Mouse (Mus musculus): ENCODE measurements around the gene Ift43. TPM values are rescaled to one million over a fixed set of nuclear protein-coding genes. Genes with fewer than 3 reads are reported as not detected.

Gene Ift43
- total RNA-seq, 2 experiments from 2014 or later = 14.5 to 14.8 TPM

DNA sequence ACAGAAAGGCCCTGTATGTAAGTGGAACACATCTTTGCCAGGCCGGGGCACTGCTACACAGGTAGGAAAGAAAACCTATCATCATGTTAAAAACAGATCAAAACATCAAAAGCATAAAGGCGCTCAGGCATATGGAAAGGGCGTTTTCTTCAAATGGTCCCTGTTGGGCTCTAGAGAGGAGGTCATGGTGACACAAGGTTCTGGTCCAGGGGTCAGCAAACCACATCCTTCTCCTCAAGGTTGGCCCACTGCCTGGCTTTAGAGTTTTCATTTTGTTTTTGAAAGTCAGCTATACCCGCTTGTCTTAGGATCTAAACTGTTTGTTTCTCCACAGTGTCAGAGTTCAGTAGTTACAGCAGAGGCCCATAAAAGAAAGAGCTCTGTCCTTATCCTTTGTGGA is 27.2 kb downstream of the Ift43 start:
- H3K4me3 ChIP-seq = no peak overlapping the region

DNA sequence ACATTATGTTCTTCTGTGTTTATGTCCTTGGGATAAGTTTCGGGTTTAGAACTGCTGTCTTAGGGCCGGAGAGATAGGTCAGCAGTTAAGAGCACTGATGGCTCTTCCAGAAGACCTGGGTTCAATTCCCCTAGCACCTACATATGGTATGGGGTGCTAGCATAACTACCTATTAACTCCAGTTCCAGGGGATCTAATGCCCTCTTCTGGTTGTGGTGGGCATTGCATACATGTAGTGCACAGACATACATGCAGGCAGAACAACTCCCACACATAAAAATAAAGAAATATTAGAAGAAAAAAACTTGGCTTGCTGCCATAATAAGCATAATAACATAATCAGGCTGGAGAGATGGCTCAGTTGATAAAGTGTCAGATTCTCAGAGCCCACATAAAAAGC is 28.3 kb downstream of the Ift43 start:
- Histone ChIP-seq H3K4me3 (no peak overlapping the region), H3K27ac (no peak overlapping the region)
- DNase-seq (ENCODE audit: low spot score in 2 of 2) = no peak
- peak; percentile 71 for TF ChIP-seq CTCF (conservative IDR thresholded peaks at IDR 0.05)

More for the DNA sequence above, 27.2 kb downstream of the Ift43 start:
- no peak overlapping the region for H3K27ac ChIP-seq
- no peak for DNase-seq (ENCODE audit: low spot score in 2 of 2)
- TF ChIP-seq CTCF (conservative IDR thresholded peaks at IDR 0.05) = no peak

GRCm38 (mm10) chr12:86116295-86116835 is 34.0 kb downstream of the Ift43 start:
- Histone ChIP-seq H3K4me3 (no peak overlapping the region), H3K27ac (no peak overlapping the region)
- TF ChIP-seq CTCF (conservative IDR thresholded peaks at IDR 0.05) = no peak
- no peak for DNase-seq (ENCODE audit: low spot score in 2 of 2)

DNA sequence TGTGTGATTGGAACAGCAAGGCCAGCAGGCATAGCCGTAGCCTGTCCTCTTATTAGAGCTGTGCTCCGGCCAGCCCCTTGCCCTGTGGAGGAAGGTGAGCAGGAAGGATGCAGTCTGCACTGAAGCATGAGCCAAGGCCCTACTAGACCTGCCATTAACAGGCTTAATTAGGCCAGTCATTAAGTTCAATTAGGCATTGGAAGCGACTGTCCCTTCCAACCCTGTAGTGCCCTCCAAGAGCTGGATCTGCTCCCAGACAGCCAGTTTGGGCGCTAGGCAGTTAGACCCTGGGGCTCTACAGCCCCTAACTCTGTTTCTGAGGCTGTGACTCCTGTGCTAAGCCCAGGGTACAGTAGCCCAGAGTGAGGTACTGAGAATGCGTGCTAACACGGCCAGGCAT is 41.7 kb downstream of the Ift43 start:
- no peak for TF ChIP-seq CTCF (conservative IDR thresholded peaks at IDR 0.05)
- no peak overlapping the region for H3K27ac ChIP-seq
- DNase-seq (ENCODE audit: low spot score in 2 of 2) = no peak

GRCm38 (mm10) chr12:86128122-86128521 is 45.8 kb downstream of the Ift43 start:
- no peak for DNase-seq (ENCODE audit: low spot score in 2 of 2)
- Histone ChIP-seq H3K27ac (no peak overlapping the region), H3K4me3 (no peak overlapping the region)
- TF ChIP-seq CTCF (conservative IDR thresholded peaks at IDR 0.05) = no peak

More for the DNA sequence above, 41.7 kb downstream of the Ift43 start:
- H3K4me3 ChIP-seq = no peak overlapping the region

GRCm38 (mm10) chr12:86129005-86129404 is 46.7 kb downstream of the Ift43 start:
- no peak for TF ChIP-seq CTCF (conservative IDR thresholded peaks at IDR 0.05)
- Histone ChIP-seq H3K4me3 (no peak overlapping the region), H3K27ac (no peak overlapping the region)
- no peak for DNase-seq (ENCODE audit: low spot score in 2 of 2)

DNA sequence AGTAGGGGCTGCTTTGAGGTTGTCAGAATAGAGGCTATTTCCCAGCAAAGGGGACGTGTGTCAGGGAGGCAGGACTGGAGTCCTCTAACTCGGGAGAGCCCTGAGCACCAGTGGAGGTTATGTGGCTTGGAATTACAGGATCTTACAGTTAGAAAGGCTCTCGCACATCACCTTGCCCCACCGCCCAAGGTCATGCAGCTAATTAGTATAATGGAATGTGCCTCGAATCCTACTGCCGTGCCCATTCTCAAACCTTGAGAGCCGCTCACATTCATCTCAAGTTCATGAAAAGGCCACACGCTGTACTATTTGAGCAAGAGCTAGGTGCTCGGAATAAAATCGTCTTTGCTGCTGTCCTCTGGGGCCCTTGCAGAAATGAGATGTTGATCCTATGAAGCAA is 47.4 kb downstream of the Ift43 start:
- no peak overlapping the region for H3K4me3 ChIP-seq
- no peak overlapping the region for H3K27ac ChIP-seq
- no peak for DNase-seq (ENCODE audit: low spot score in 2 of 2)
- TF ChIP-seq CTCF (conservative IDR thresholded peaks at IDR 0.05) = no peak

DNA sequence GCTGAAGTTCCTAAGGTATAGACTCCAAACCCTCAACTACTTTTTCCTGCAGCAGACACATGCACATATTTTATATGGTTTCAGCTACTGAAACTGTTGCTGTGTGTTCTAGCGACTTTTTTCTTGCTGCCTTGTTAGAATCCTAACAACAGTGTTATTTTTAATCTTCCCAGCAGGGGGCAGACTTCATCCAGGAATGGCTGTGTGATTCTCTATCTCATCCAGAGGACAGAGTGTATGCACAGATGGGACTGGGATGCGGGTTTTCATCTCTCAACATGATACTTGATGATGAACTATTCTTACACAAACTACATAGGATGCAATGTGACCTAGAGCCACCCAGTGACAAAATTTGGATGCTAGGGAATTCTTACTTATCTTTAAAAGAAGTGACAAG is 50.5 kb downstream of the Ift43 start:
- peak; percentile 85 to 90 for DNase-seq (ENCODE audit: low spot score in 2 of 2)
- TF ChIP-seq CTCF (conservative IDR thresholded peaks at IDR 0.05) = peak; percentile 87
- no peak overlapping the region for H3K27ac ChIP-seq
- no peak overlapping the region for H3K4me3 ChIP-seq

DNA sequence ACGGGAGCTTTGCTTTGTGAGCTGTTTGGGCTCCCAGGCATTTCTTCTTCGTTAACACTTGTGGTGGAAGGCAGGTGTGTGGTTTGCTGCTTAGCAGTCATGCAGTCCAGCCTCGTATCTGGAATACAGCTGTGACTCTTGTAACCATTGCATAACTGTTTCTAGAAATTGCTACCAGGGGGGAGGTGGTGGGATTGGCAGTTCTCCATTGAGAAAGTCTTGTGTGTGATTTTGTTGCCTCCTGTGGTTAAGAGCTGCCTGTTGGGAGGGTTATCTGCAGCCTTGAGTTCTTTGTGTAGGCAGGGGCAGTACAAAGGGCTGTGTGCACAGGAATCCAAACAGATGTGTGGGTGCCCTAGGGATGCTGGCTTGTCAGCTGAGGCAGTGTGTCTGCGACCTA is 53.4 kb downstream of the Ift43 start:
- no peak overlapping the region for H3K4me3 ChIP-seq
- no peak for TF ChIP-seq CTCF (conservative IDR thresholded peaks at IDR 0.05)
- H3K27ac ChIP-seq = no peak overlapping the region
- DNase-seq (ENCODE audit: low spot score in 2 of 2) = no peak

- DNase-seq (ENCODE audit: low spot score in 2 of 2) = no peak
- Histone ChIP-seq H3K4me3 (no peak overlapping the region), H3K27ac (no peak overlapping the region)
- no peak for TF ChIP-seq CTCF (conservative IDR thresholded peaks at IDR 0.05)
Measured at GRCm38 (mm10) chr12:86138696-86139095, 56.4 kb downstream of the Ift43 start.

DNA sequence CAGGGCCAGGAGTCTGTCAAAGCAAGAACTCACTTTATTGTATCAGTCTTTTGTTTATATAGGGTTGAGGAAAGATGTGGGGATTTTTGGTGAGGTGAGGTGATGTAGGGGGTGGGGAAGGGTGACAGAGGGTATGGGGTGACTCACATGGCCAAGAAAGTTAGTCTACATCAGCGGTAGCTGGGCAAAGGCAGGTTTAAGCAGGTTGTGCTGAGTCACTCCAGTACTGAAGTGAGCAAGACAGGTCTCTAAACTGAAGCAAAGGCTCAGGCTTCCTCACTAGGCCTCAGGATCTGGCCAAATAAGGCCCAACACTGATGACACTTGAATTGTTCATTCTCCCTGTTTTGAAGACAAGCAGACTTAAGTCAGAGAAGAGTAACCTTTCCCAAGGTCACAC is 60.0 kb downstream of the Ift43 start:
- no peak overlapping the region for H3K27ac ChIP-seq
- no peak for TF ChIP-seq CTCF (conservative IDR thresholded peaks at IDR 0.05)
- DNase-seq (ENCODE audit: low spot score in 2 of 2) = no peak
- H3K4me3 ChIP-seq = no peak overlapping the region

DNA sequence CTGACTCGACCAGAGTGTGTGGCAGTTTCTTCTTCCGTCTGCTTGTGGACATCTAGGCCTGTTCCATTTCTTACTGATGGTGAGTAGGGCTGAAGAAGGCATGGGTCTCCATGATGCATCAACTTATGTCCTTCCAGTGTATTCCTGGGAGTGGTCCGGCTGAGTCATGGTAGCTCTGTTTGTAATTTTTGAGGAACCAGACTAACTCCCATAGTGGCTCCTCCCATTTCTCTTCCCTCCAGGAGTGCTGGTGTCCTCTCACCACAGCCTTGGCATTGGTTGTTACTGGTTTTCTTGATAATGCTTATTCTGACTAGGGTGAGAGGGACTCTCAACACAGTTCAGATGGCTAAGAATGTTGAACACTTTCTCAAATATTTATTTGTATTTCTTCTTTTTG is 63.9 kb downstream of the Ift43 start:
- no peak for DNase-seq (ENCODE audit: low spot score in 2 of 2)
- TF ChIP-seq CTCF (conservative IDR thresholded peaks at IDR 0.05) = no peak
- H3K27ac ChIP-seq = no peak overlapping the region
- no peak overlapping the region for H3K4me3 ChIP-seq

GRCm38 (mm10) chr12:86148271-86148670 is 65.9 kb downstream of the Ift43 start:
- DNase-seq (ENCODE audit: low spot score in 2 of 2) = no peak
- H3K4me3 ChIP-seq = no peak overlapping the region
- TF ChIP-seq CTCF (conservative IDR thresholded peaks at IDR 0.05) = no peak
- H3K27ac ChIP-seq = no peak overlapping the region

GRCm38 (mm10) chr12:86149087-86149486 is 66.7 kb downstream of the Ift43 start:
- no peak overlapping the region for H3K4me3 ChIP-seq
- no peak for DNase-seq (ENCODE audit: low spot score in 2 of 2)
- no peak overlapping the region for H3K27ac ChIP-seq
- no peak for TF ChIP-seq CTCF (conservative IDR thresholded peaks at IDR 0.05)

- no peak for TF ChIP-seq CTCF (conservative IDR thresholded peaks at IDR 0.05)
- H3K4me3 ChIP-seq = no peak overlapping the region
- DNase-seq (ENCODE audit: low spot score in 2 of 2) = no peak
- no peak overlapping the region for H3K27ac ChIP-seq
Measured at GRCm38 (mm10) chr12:86151941-86152340, 69.6 kb downstream of the Ift43 start.

Data from layer of hippocampus, adult 2 months (tissue).